Mouse (Mus musculus): ENCODE results near the gene Crp. TPM values are rescaled to one million over a fixed set of nuclear protein-coding genes. Genes with fewer than 3 reads are reported as not detected.

Crp gene
- total and polyA plus RNA-seq, 2 experiments from 2014 or later, result not detected

GRCm38 (mm10) chr1:172653900-172654299 lies 44.0 kb upstream of the Crp start:
- WGBS, result 29% methylated on average over 6 of the region's 6 CpGs
- ATAC-seq (ENCODE audit: insufficient read depth, low read depth) (no peak), DNase-seq (ENCODE audit: low spot score) (no peak)
- no peak overlapping the region for H3K9ac ChIP-seq (replicated peaks; ENCODE audit: low read depth, low read length)
- H3K27ac ChIP-seq (ENCODE audit: low read depth), result no peak overlapping the region
- no peak overlapping the region for H3K4me3 ChIP-seq (ENCODE audit: low read depth, low read length)
- no peaks in the 10 kb centered on the region for H3K36me3 ChIP-seq (replicated peaks; ENCODE audit: control insufficient read depth, insufficient read depth, low read length)
- H3K9me3 ChIP-seq (replicated peaks; ENCODE audit: control insufficient read depth, low read length), result no peaks in the 10 kb centered on the region
- no peak overlapping the region for H3K4me2 ChIP-seq (ENCODE audit: low read depth, low read length)
- no peaks in the 10 kb centered on the region for H3K27me3 ChIP-seq (ENCODE audit: control insufficient read depth, insufficient read depth, low read length)
- TF ChIP-seq CTCF (IDR thresholded peaks at IDR 0.05; ENCODE audit: low read depth) (no peak), EP300 (IDR thresholded peaks at IDR 0.05; ENCODE audit: low read depth) (no peak)
- peaks cover 15% of the 10 kb centered on the region for H3K4me1 ChIP-seq (ENCODE audit: control insufficient read depth, insufficient read depth)

GRCm38 (mm10) chr1:172657266-172657665 lies 40.6 kb upstream of the Crp start:
- DNase-seq (ENCODE audit: low spot score), result no peak
- Histone ChIP-seq H3K36me3 (replicated peaks; ENCODE audit: control insufficient read depth, insufficient read depth, low read length) (no peaks in the 10 kb centered on the region), H3K27ac (ENCODE audit: low read depth) (no peak overlapping the region), H3K4me3 (ENCODE audit: low read depth, low read length) (no peak overlapping the region), H3K4me1 (ENCODE audit: control insufficient read depth, insufficient read depth) (peaks cover 15% of the 10 kb centered on the region), H3K4me2 (ENCODE audit: low read depth, low read length) (no peak overlapping the region), H3K27me3 (ENCODE audit: control insufficient read depth, insufficient read depth, low read length) (no peaks in the 10 kb centered on the region), H3K9me3 (replicated peaks; ENCODE audit: control insufficient read depth, low read length) (no peaks in the 10 kb centered on the region), H3K9ac (replicated peaks; ENCODE audit: low read depth, low read length) (no peak overlapping the region)
- no peak for ATAC-seq (ENCODE audit: insufficient read depth, low read depth)
- WGBS, result 68% methylated on average over 3 of the region's 3 CpGs
- no peak for TF ChIP-seq CTCF (IDR thresholded peaks at IDR 0.05; ENCODE audit: low read depth)
- no peak for TF ChIP-seq EP300 (IDR thresholded peaks at IDR 0.05; ENCODE audit: low read depth)

GRCm38 (mm10) chr1:172659688-172660087 lies 38.2 kb upstream of the Crp start:
- Histone ChIP-seq H3K4me1 (ENCODE audit: control insufficient read depth, insufficient read depth) (0 out of 2 replicates have a peak, but pooled peaks cover 3% of the 10 kb centered on the region), H3K9me3 (replicated peaks; ENCODE audit: control insufficient read depth, low read length) (no peaks in the 10 kb centered on the region), H3K4me3 (ENCODE audit: low read depth, low read length) (no peak overlapping the region), H3K36me3 (replicated peaks; ENCODE audit: control insufficient read depth, insufficient read depth, low read length) (no peaks in the 10 kb centered on the region), H3K4me2 (ENCODE audit: low read depth, low read length) (no peak overlapping the region), H3K27ac (ENCODE audit: low read depth) (no peak overlapping the region), H3K9ac (replicated peaks; ENCODE audit: low read depth, low read length) (no peak overlapping the region), H3K27me3 (ENCODE audit: control insufficient read depth, insufficient read depth, low read length) (no peaks in the 10 kb centered on the region)
- no peak for DNase-seq (ENCODE audit: low spot score)
- no peak for TF ChIP-seq CTCF (IDR thresholded peaks at IDR 0.05; ENCODE audit: low read depth)
- TF ChIP-seq EP300 (IDR thresholded peaks at IDR 0.05; ENCODE audit: low read depth), result no peak
- ATAC-seq (ENCODE audit: insufficient read depth, low read depth), result no peak
- WGBS, result 44% methylated on average over 8 of the region's 8 CpGs

GRCm38 (mm10) chr1:172665457-172665856 lies 32.4 kb upstream of the Crp start:
- no peak for DNase-seq (ENCODE audit: low spot score)
- Histone ChIP-seq H3K27me3 (ENCODE audit: control insufficient read depth, insufficient read depth, low read length) (no peaks in the 10 kb centered on the region), H3K4me1 (ENCODE audit: control insufficient read depth, insufficient read depth) (no peaks in the 10 kb centered on the region), H3K9me3 (replicated peaks; ENCODE audit: control insufficient read depth, low read length) (no peaks in the 10 kb centered on the region), H3K27ac (ENCODE audit: low read depth) (no peak overlapping the region), H3K4me3 (ENCODE audit: low read depth, low read length) (no peak overlapping the region), H3K4me2 (ENCODE audit: low read depth, low read length) (no peak overlapping the region), H3K9ac (replicated peaks; ENCODE audit: low read depth, low read length) (no peak overlapping the region), H3K36me3 (replicated peaks; ENCODE audit: control insufficient read depth, insufficient read depth, low read length) (no peaks in the 10 kb centered on the region)
- no peak for ATAC-seq (ENCODE audit: insufficient read depth, low read depth)
- WGBS, result 70% methylated on average over 2 of the region's 2 CpGs
- TF ChIP-seq EP300 (IDR thresholded peaks at IDR 0.05; ENCODE audit: low read depth) (no peak), CTCF (IDR thresholded peaks at IDR 0.05; ENCODE audit: low read depth) (no peak)

GRCm38 (mm10) chr1:172667597-172667996 lies 30.3 kb upstream of the Crp start:
- H3K36me3 ChIP-seq (replicated peaks; ENCODE audit: control insufficient read depth, insufficient read depth, low read length), result no peaks in the 10 kb centered on the region
- H3K27ac ChIP-seq (ENCODE audit: low read depth), result no peak overlapping the region
- H3K4me2 ChIP-seq (ENCODE audit: low read depth, low read length), result no peak overlapping the region
- no peaks in the 10 kb centered on the region for H3K4me1 ChIP-seq (ENCODE audit: control insufficient read depth, insufficient read depth)
- ATAC-seq (ENCODE audit: insufficient read depth, low read depth), result no peak
- H3K9me3 ChIP-seq (replicated peaks; ENCODE audit: control insufficient read depth, low read length), result no peaks in the 10 kb centered on the region
- TF ChIP-seq CTCF (IDR thresholded peaks at IDR 0.05; ENCODE audit: low read depth), result no peak
- TF ChIP-seq EP300 (IDR thresholded peaks at IDR 0.05; ENCODE audit: low read depth), result no peak
- no peak overlapping the region for H3K4me3 ChIP-seq (ENCODE audit: low read depth, low read length)
- no peak overlapping the region for H3K9ac ChIP-seq (replicated peaks; ENCODE audit: low read depth, low read length)
- WGBS, result 75% methylated on average over 6 of the region's 6 CpGs
- no peak for DNase-seq (ENCODE audit: low spot score)
- no peaks in the 10 kb centered on the region for H3K27me3 ChIP-seq (ENCODE audit: control insufficient read depth, insufficient read depth, low read length)

GRCm38 (mm10) chr1:172670716-172671115 lies 27.1 kb upstream of the Crp start:
- Histone ChIP-seq H3K4me1 (ENCODE audit: control insufficient read depth, insufficient read depth) (no peaks in the 10 kb centered on the region), H3K27ac (ENCODE audit: low read depth) (no peak overlapping the region), H3K9me3 (replicated peaks; ENCODE audit: control insufficient read depth, low read length) (no peaks in the 10 kb centered on the region), H3K4me2 (ENCODE audit: low read depth, low read length) (no peak overlapping the region), H3K36me3 (replicated peaks; ENCODE audit: control insufficient read depth, insufficient read depth, low read length) (no peaks in the 10 kb centered on the region), H3K4me3 (ENCODE audit: low read depth, low read length) (no peak overlapping the region), H3K9ac (replicated peaks; ENCODE audit: low read depth, low read length) (no peak overlapping the region), H3K27me3 (ENCODE audit: control insufficient read depth, insufficient read depth, low read length) (no peaks in the 10 kb centered on the region)
- ATAC-seq (ENCODE audit: insufficient read depth, low read depth) (no peak), DNase-seq (ENCODE audit: low spot score) (no peak)
- no peak for TF ChIP-seq CTCF (IDR thresholded peaks at IDR 0.05; ENCODE audit: low read depth)
- no peak for TF ChIP-seq EP300 (IDR thresholded peaks at IDR 0.05; ENCODE audit: low read depth)
- 72% methylated on average over 1 of the region's 1 CpGs for WGBS

Data from heart, postnatal 0 days (tissue).